Mouse (Mus musculus): ENCODE results near the gene Ralgapa2. TPM values are rescaled to one million over a fixed set of nuclear protein-coding genes. Genes with fewer than 3 reads are reported as not detected.

Gene Ralgapa2
- polyA plus RNA-seq, 1 experiment = 26.6 TPM

- H3K9me3 ChIP-seq (replicated peaks; ENCODE audit: control insufficient read depth, insufficient read depth, low read length, poor library complexity, severe bottlenecking) = no peaks in the 10 kb centered on the region
- no peak overlapping the region for H3K4me3 ChIP-seq (ENCODE audit: low read depth, low read length)
- TF ChIP-seq POLR2A (IDR thresholded peaks at IDR 0.05; ENCODE audit: insufficient read depth, low read length) (no peak), CTCF (IDR thresholded peaks at IDR 0.05; ENCODE audit: low read depth, low read length) (no peak), EP300 (IDR thresholded peaks at IDR 0.05; ENCODE audit: insufficient read depth, low read depth, low read length) (no peak)
- no peak overlapping the region for H3K27ac ChIP-seq (ENCODE audit: insufficient read depth, low read length)
- H3K4me1 ChIP-seq (ENCODE audit: control insufficient read depth, insufficient read depth, low read length) = no peaks in the 10 kb centered on the region
- no peaks in the 10 kb centered on the region for H3K27me3 ChIP-seq (ENCODE audit: control insufficient read depth, insufficient read depth, low read length, poor library complexity, severe bottlenecking)
- no peak overlapping the region for H3K9ac ChIP-seq (ENCODE audit: low read depth, poor library complexity, severe bottlenecking)
- H3K36me3 ChIP-seq (ENCODE audit: control insufficient read depth, insufficient read depth, low read length, poor library complexity, severe bottlenecking) = no peaks in the 10 kb centered on the region; the same call in 1 of the 2 replicates
Measured at GRCm38 (mm10) chr2:146407078-146407477, 105.1 kb downstream of the Ralgapa2 start.

GRCm38 (mm10) chr2:146401588-146401987, 110.6 kb downstream of the Ralgapa2 start:
- no peak for TF ChIP-seq EP300 (IDR thresholded peaks at IDR 0.05; ENCODE audit: insufficient read depth, low read depth, low read length)
- TF ChIP-seq CTCF (IDR thresholded peaks at IDR 0.05; ENCODE audit: low read depth, low read length) = no peak
- TF ChIP-seq POLR2A (IDR thresholded peaks at IDR 0.05; ENCODE audit: insufficient read depth, low read length) = no peak
- no peak overlapping the region for H3K4me3 ChIP-seq (ENCODE audit: low read depth, low read length)
- H3K27ac ChIP-seq (ENCODE audit: insufficient read depth, low read length) = no peak overlapping the region
- no peaks in the 10 kb centered on the region for H3K9me3 ChIP-seq (replicated peaks; ENCODE audit: control insufficient read depth, insufficient read depth, low read length, poor library complexity, severe bottlenecking)
- no peak overlapping the region for H3K9ac ChIP-seq (ENCODE audit: low read depth, poor library complexity, severe bottlenecking)
- H3K4me1 ChIP-seq (ENCODE audit: control insufficient read depth, insufficient read depth, low read length) = peaks cover 5% of the 10 kb centered on the region
- H3K36me3 ChIP-seq (ENCODE audit: control insufficient read depth, insufficient read depth, low read length, poor library complexity, severe bottlenecking) = no peaks in the 10 kb centered on the region
- H3K27me3 ChIP-seq (ENCODE audit: control insufficient read depth, insufficient read depth, low read length, poor library complexity, severe bottlenecking) = no peaks in the 10 kb centered on the region

GRCm38 (mm10) chr2:146400738-146401137, 111.4 kb downstream of the Ralgapa2 start:
- H3K27me3 ChIP-seq (ENCODE audit: control insufficient read depth, insufficient read depth, low read length, poor library complexity, severe bottlenecking) = no peaks in the 10 kb centered on the region
- peaks cover 5% of the 10 kb centered on the region for H3K4me1 ChIP-seq (ENCODE audit: control insufficient read depth, insufficient read depth, low read length)
- no peak overlapping the region for H3K9ac ChIP-seq (ENCODE audit: low read depth, poor library complexity, severe bottlenecking)
- no peak overlapping the region for H3K4me3 ChIP-seq (ENCODE audit: low read depth, low read length)
- no peak overlapping the region for H3K27ac ChIP-seq (ENCODE audit: insufficient read depth, low read length)
- H3K36me3 ChIP-seq (ENCODE audit: control insufficient read depth, insufficient read depth, low read length, poor library complexity, severe bottlenecking) = no peaks in the 10 kb centered on the region
- no peaks in the 10 kb centered on the region for H3K9me3 ChIP-seq (replicated peaks; ENCODE audit: control insufficient read depth, insufficient read depth, low read length, poor library complexity, severe bottlenecking)
- TF ChIP-seq POLR2A (IDR thresholded peaks at IDR 0.05; ENCODE audit: insufficient read depth, low read length) (no peak), CTCF (IDR thresholded peaks at IDR 0.05; ENCODE audit: low read depth, low read length) (no peak), EP300 (IDR thresholded peaks at IDR 0.05; ENCODE audit: insufficient read depth, low read depth, low read length) (0 out of 2 replicates have a peak, but pooled peaks have one; percentile 18)

GRCm38 (mm10) chr2:146398211-146398865, 113.8 kb downstream of the Ralgapa2 start:
- no peak overlapping the region for H3K4me3 ChIP-seq (ENCODE audit: low read depth, low read length)
- peaks cover 5% of the 10 kb centered on the region for H3K4me1 ChIP-seq (ENCODE audit: control insufficient read depth, insufficient read depth, low read length)
- H3K27me3 ChIP-seq (ENCODE audit: control insufficient read depth, insufficient read depth, low read length, poor library complexity, severe bottlenecking) = no peaks in the 10 kb centered on the region
- TF ChIP-seq POLR2A (IDR thresholded peaks at IDR 0.05; ENCODE audit: insufficient read depth, low read length) (no peak), CTCF (IDR thresholded peaks at IDR 0.05; ENCODE audit: low read depth, low read length) (no peak)
- no peak overlapping the region for H3K27ac ChIP-seq (ENCODE audit: insufficient read depth, low read length)
- no peaks in the 10 kb centered on the region for H3K36me3 ChIP-seq (ENCODE audit: control insufficient read depth, insufficient read depth, low read length, poor library complexity, severe bottlenecking)
- H3K9me3 ChIP-seq (replicated peaks; ENCODE audit: control insufficient read depth, insufficient read depth, low read length, poor library complexity, severe bottlenecking) = no peaks in the 10 kb centered on the region
- H3K9ac ChIP-seq (ENCODE audit: low read depth, poor library complexity, severe bottlenecking) = no peak overlapping the region

GRCm38 (mm10) chr2:146387211-146387610, 124.9 kb downstream of the Ralgapa2 start:
- no peak overlapping the region for H3K9ac ChIP-seq (ENCODE audit: low read depth, poor library complexity, severe bottlenecking)
- H3K27ac ChIP-seq (ENCODE audit: insufficient read depth, low read length) = no peak overlapping the region
- H3K4me3 ChIP-seq (ENCODE audit: low read depth, low read length) = no peak overlapping the region
- no peaks in the 10 kb centered on the region for H3K4me1 ChIP-seq (ENCODE audit: control insufficient read depth, insufficient read depth, low read length)
- no peaks in the 10 kb centered on the region for H3K27me3 ChIP-seq (ENCODE audit: control insufficient read depth, insufficient read depth, low read length, poor library complexity, severe bottlenecking)
- peaks cover 7% of the 10 kb centered on the region; the same call in 1 of the 2 replicates for H3K9me3 ChIP-seq (replicated peaks; ENCODE audit: control insufficient read depth, insufficient read depth, low read length, poor library complexity, severe bottlenecking)
- no peaks in the 10 kb centered on the region for H3K36me3 ChIP-seq (ENCODE audit: control insufficient read depth, insufficient read depth, low read length, poor library complexity, severe bottlenecking)
- TF ChIP-seq CTCF (IDR thresholded peaks at IDR 0.05; ENCODE audit: low read depth, low read length) (no peak), POLR2A (IDR thresholded peaks at IDR 0.05; ENCODE audit: insufficient read depth, low read length) (no peak), EP300 (IDR thresholded peaks at IDR 0.05; ENCODE audit: insufficient read depth, low read depth, low read length) (no peak)

DNA sequence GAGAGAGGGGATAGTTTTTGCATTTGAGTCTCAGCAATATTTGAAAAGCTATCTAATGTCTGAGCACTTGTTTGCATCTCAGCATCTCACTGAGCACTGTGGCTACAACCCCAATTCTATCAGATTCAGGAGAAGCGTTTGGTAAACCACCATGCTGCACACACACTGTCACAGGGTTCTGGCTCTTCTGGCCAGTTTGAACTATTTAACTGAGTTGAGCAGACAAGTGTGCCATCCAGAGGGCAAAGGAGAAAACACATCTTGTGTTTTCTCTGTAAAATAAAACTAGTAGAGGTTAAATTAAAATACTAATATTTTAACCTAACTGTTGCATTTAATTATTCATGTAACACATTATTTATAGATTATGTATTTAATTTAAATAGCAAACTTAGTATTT, 127.6 kb downstream of the Ralgapa2 start:
- no peak for TF ChIP-seq CTCF (IDR thresholded peaks at IDR 0.05; ENCODE audit: low read depth, low read length)
- no peak for TF ChIP-seq POLR2A (IDR thresholded peaks at IDR 0.05; ENCODE audit: insufficient read depth, low read length)
- no peak for TF ChIP-seq EP300 (IDR thresholded peaks at IDR 0.05; ENCODE audit: insufficient read depth, low read depth, low read length)
- H3K9me3 ChIP-seq (replicated peaks; ENCODE audit: control insufficient read depth, insufficient read depth, low read length, poor library complexity, severe bottlenecking) = no peaks in the 10 kb centered on the region
- no peak overlapping the region for H3K4me3 ChIP-seq (ENCODE audit: low read depth, low read length)
- H3K27me3 ChIP-seq (ENCODE audit: control insufficient read depth, insufficient read depth, low read length, poor library complexity, severe bottlenecking) = no peaks in the 10 kb centered on the region
- H3K4me1 ChIP-seq (ENCODE audit: control insufficient read depth, insufficient read depth, low read length) = no peaks in the 10 kb centered on the region
- H3K36me3 ChIP-seq (ENCODE audit: control insufficient read depth, insufficient read depth, low read length, poor library complexity, severe bottlenecking) = no peaks in the 10 kb centered on the region
- no peak overlapping the region for H3K9ac ChIP-seq (ENCODE audit: low read depth, poor library complexity, severe bottlenecking)
- no peak overlapping the region for H3K27ac ChIP-seq (ENCODE audit: insufficient read depth, low read length)

All from ES-Bruce4 (cell line).